Mouse (Mus musculus): ENCODE data around the gene Rpl27.
"Not testable (repeated sequence)": the region's sequence is repeated elsewhere in the genome, so short reads cannot be mapped to it uniquely, and the experiment has no call there.

Gene Rpl27

GRCm38 (mm10) chr11:101468263-101468688 is 26.2 kb downstream of the Rpl27 start:
- peak in 1 of 2 experiments; percentile 20 for DNase-seq (ENCODE audit: low spot score in 2 of 2)

GRCm38 (mm10) chr11:101468731-101469130 is 26.6 kb downstream of the Rpl27 start:
- DNase-seq (ENCODE audit: low spot score in 2 of 2), result no peak

- DNase-seq (ENCODE audit: low spot score in 2 of 2), result no peak
Measured at GRCm38 (mm10) chr11:101469155-101469554, 27.1 kb downstream of the Rpl27 start.

GRCm38 (mm10) chr11:101470206-101470605 is 28.1 kb downstream of the Rpl27 start:
- DNase-seq (ENCODE audit: low spot score in 2 of 2), result no peak

- no peak for DNase-seq (ENCODE audit: low spot score in 2 of 2)
Measured at GRCm38 (mm10) chr11:101471926-101472325, 29.8 kb downstream of the Rpl27 start.

- DNase-seq (ENCODE audit: low spot score in 2 of 2), result peak; percentile 36 to 43
Measured at GRCm38 (mm10) chr11:101472336-101472735, 30.2 kb downstream of the Rpl27 start.

- not testable (repeated sequence) for DNase-seq (ENCODE audit: low spot score in 2 of 2)
Measured at GRCm38 (mm10) chr11:101473686-101474085, 31.6 kb downstream of the Rpl27 start.

- no peak for DNase-seq (ENCODE audit: low spot score in 2 of 2)
Measured at GRCm38 (mm10) chr11:101474298-101474697, 32.2 kb downstream of the Rpl27 start.

GRCm38 (mm10) chr11:101476361-101476760 is 34.3 kb downstream of the Rpl27 start:
- DNase-seq (ENCODE audit: low spot score in 2 of 2), result not testable (repeated sequence)

- no peak for DNase-seq (ENCODE audit: low spot score in 2 of 2)
Measured at GRCm38 (mm10) chr11:101477194-101477551, 35.1 kb downstream of the Rpl27 start.

- DNase-seq (ENCODE audit: low spot score in 2 of 2), result no peak
Measured at GRCm38 (mm10) chr11:101477552-101478211, 35.6 kb downstream of the Rpl27 start.

GRCm38 (mm10) chr11:101479171-101479635 is 37.1 kb downstream of the Rpl27 start:
- DNase-seq (ENCODE audit: low spot score in 2 of 2), result no peak

- no peak for DNase-seq (ENCODE audit: low spot score in 2 of 2)
Measured at GRCm38 (mm10) chr11:101480912-101481311, 38.8 kb downstream of the Rpl27 start.

- DNase-seq (ENCODE audit: low spot score in 2 of 2), result no peak
Measured at GRCm38 (mm10) chr11:101483804-101484203, 41.7 kb downstream of the Rpl27 start.

- DNase-seq (ENCODE audit: low spot score in 2 of 2), result no peak
Measured at GRCm38 (mm10) chr11:101484245-101484644, 42.1 kb downstream of the Rpl27 start.

GRCm38 (mm10) chr11:101484814-101485213 is 42.7 kb downstream of the Rpl27 start:
- DNase-seq (ENCODE audit: low spot score in 2 of 2), result no peak

- no peak for DNase-seq (ENCODE audit: low spot score in 2 of 2)
Measured at GRCm38 (mm10) chr11:101485509-101486028, 43.5 kb downstream of the Rpl27 start.

GRCm38 (mm10) chr11:101486126-101486525 is 44.0 kb downstream of the Rpl27 start:
- DNase-seq (ENCODE audit: low spot score in 2 of 2), result no peak
